Mouse (Mus musculus): Measurements from ENCODE around the gene Ptpra. TPM values are rescaled to one million over a fixed set of nuclear protein-coding genes. Genes with fewer than 3 reads are reported as not detected.

The Ptpra gene
- polyA plus RNA-seq, 1 experiment from 2014 or later, result 90.4 TPM

- in situ Hi-C loops (cut with MboI; ENCODE audit: low pct_unique_long_range_greater_than_20kb), result no loop called here
- no peaks in the 10 kb centered on the region for H3K27me3 ChIP-seq
- no peak for TF ChIP-seq CTCF (IDR thresholded peaks at IDR 0.05)
- ChIA-PET POLR2A (no interaction called here), CTCF (interaction anchor here (1.1 kb wide), 1 partner anchor 10 kb away, joined by 3 read pairs; no protein-coding TSS in a partner anchor)
- DNase-seq (ENCODE audit: low read depth, low spot score) (no peak), ATAC-seq (no peak)
Measured at GRCm38 (mm10) chr2:130457871-130458270, 7.8 kb downstream of the Ptpra start.

GRCm38 (mm10) chr2:130459576-130459975 lies 9.5 kb downstream of the Ptpra start:
- in situ Hi-C loops (cut with MboI; ENCODE audit: low pct_unique_long_range_greater_than_20kb), result no loop called here
- ChIA-PET POLR2A (interaction anchor here (1.5 kb wide), 1 partner anchor 8 kb away, joined by 5 read pairs; no protein-coding TSS in a partner anchor), CTCF (no interaction called here)
- ATAC-seq (no peak), DNase-seq (ENCODE audit: low read depth, low spot score) (no peak)
- TF ChIP-seq CTCF (IDR thresholded peaks at IDR 0.05), result no peak
- no peaks in the 10 kb centered on the region for H3K27me3 ChIP-seq

GRCm38 (mm10) chr2:130461287-130462071 lies 11.4 kb downstream of the Ptpra start:
- DNase-seq (ENCODE audit: low read depth, low spot score) (no peak), ATAC-seq (no peak)
- CTCF ChIA-PET, result interaction anchor here (1.3 kb wide), 1 partner anchor 8 kb away, joined by 3 read pairs; no protein-coding TSS in a partner anchor
- POLR2A ChIA-PET, result no interaction called here
- TF ChIP-seq CTCF (IDR thresholded peaks at IDR 0.05), result no peak
- H3K27me3 ChIP-seq, result no peaks in the 10 kb centered on the region
- in situ Hi-C loops (cut with MboI; ENCODE audit: low pct_unique_long_range_greater_than_20kb), result no loop called here

- no peak for TF ChIP-seq CTCF (IDR thresholded peaks at IDR 0.05)
- DNase-seq (ENCODE audit: low read depth, low spot score), result no peak
- in situ Hi-C loops (cut with MboI; ENCODE audit: low pct_unique_long_range_greater_than_20kb), result no loop called here
- ATAC-seq, result no peak
- no peaks in the 10 kb centered on the region for H3K27me3 ChIP-seq
- ChIA-PET POLR2A (no interaction called here), CTCF (no interaction called here)
Measured at GRCm38 (mm10) chr2:130466438-130466837, 16.4 kb downstream of the Ptpra start.

GRCm38 (mm10) chr2:130469366-130469765 lies 19.3 kb downstream of the Ptpra start:
- no peaks in the 10 kb centered on the region for H3K27me3 ChIP-seq
- CTCF ChIA-PET, result interaction anchor here (0.9 to 2.9 kb wide), 6 partner anchors 9 to 63 kb away, joined by 3 to 8 read pairs (median 4); partner anchors contain the start of genes Pced1a and Vps16
- ATAC-seq (no peak), DNase-seq (ENCODE audit: low read depth, low spot score) (no peak)
- POLR2A ChIA-PET, result interaction anchor here (0.6 kb wide), 1 partner anchor 21 kb away, joined by 3 read pairs; no protein-coding TSS in a partner anchor
- TF ChIP-seq CTCF (IDR thresholded peaks at IDR 0.05), result no peak
- in situ Hi-C loops (cut with MboI; ENCODE audit: low pct_unique_long_range_greater_than_20kb), result no loop called here

GRCm38 (mm10) chr2:130469935-130470334 lies 19.9 kb downstream of the Ptpra start:
- DNase-seq (ENCODE audit: low read depth, low spot score) (no peak), ATAC-seq (no peak)
- CTCF ChIA-PET, result interaction anchor here (1.2 to 2.9 kb wide), 2 partner anchors 9 to 10 kb away, joined by 3 to 8 read pairs; no protein-coding TSS in a partner anchor
- POLR2A ChIA-PET, result interaction anchor here (0.6 kb wide), 1 partner anchor 20 kb away, joined by 3 read pairs; no protein-coding TSS in a partner anchor
- TF ChIP-seq CTCF (IDR thresholded peaks at IDR 0.05), result no peak
- no peaks in the 10 kb centered on the region for H3K27me3 ChIP-seq
- in situ Hi-C loops (cut with MboI; ENCODE audit: low pct_unique_long_range_greater_than_20kb), result no loop called here

- ChIA-PET CTCF (no interaction called here), POLR2A (no interaction called here)
- H3K27me3 ChIP-seq, result no peaks in the 10 kb centered on the region
- in situ Hi-C loops (cut with MboI; ENCODE audit: low pct_unique_long_range_greater_than_20kb), result no loop called here
- TF ChIP-seq CTCF (IDR thresholded peaks at IDR 0.05), result no peak
- ATAC-seq (no peak), DNase-seq (ENCODE audit: low read depth, low spot score) (no peak)
Measured at GRCm38 (mm10) chr2:130472908-130473510, 22.9 kb downstream of the Ptpra start.

GRCm38 (mm10) chr2:130475764-130476163 lies 25.7 kb downstream of the Ptpra start:
- CTCF ChIA-PET, result no interaction called here
- POLR2A ChIA-PET, result interaction anchor here (0.6 kb wide), 1 partner anchor 201 kb away, joined by 11 read pairs; no protein-coding TSS in a partner anchor
- no peaks in the 10 kb centered on the region for H3K27me3 ChIP-seq
- no peak for TF ChIP-seq CTCF (IDR thresholded peaks at IDR 0.05)
- no peak for DNase-seq (ENCODE audit: low read depth, low spot score)
- ATAC-seq, result no peak
- in situ Hi-C loops (cut with MboI; ENCODE audit: low pct_unique_long_range_greater_than_20kb), result no loop called here

- ChIA-PET CTCF (interaction anchor here (1.4 kb wide), 1 partner anchor 20 kb away, joined by 3 read pairs; no protein-coding TSS in a partner anchor), POLR2A (interaction anchor here (0.6 kb wide), 1 partner anchor 31 kb away, joined by 5 read pairs; no protein-coding TSS in a partner anchor)
- DNase-seq (ENCODE audit: low read depth, low spot score) (no peak), ATAC-seq (no peak)
- TF ChIP-seq CTCF (IDR thresholded peaks at IDR 0.05), result no peak
- in situ Hi-C loops (cut with MboI; ENCODE audit: low pct_unique_long_range_greater_than_20kb), result no loop called here
- H3K27me3 ChIP-seq, result no peaks in the 10 kb centered on the region
Measured at GRCm38 (mm10) chr2:130476666-130477297, 26.7 kb downstream of the Ptpra start.

- DNase-seq (ENCODE audit: low read depth, low spot score) (no peak), ATAC-seq (no peak)
- ChIA-PET POLR2A (no interaction called here), CTCF (interaction anchor here (1.3 kb wide), 1 partner anchor 9 kb away, joined by 3 read pairs; no protein-coding TSS in a partner anchor)
- in situ Hi-C loops (cut with MboI; ENCODE audit: low pct_unique_long_range_greater_than_20kb), result no loop called here
- no peaks in the 10 kb centered on the region for H3K27me3 ChIP-seq
- no peak for TF ChIP-seq CTCF (IDR thresholded peaks at IDR 0.05)
Measured at GRCm38 (mm10) chr2:130482177-130482576, 32.1 kb downstream of the Ptpra start.

Measured in Patski (cell line).